Mouse (Mus musculus) layer of hippocampus, adult 18-20 months (tissue): ENCODE measurements around the gene Nup205. TPM values are rescaled to one million over a fixed set of nuclear protein-coding genes. Genes with fewer than 3 reads are reported as not detected.
"Not testable (repeated sequence)": the region's sequence is repeated elsewhere in the genome, so short reads cannot be mapped to it uniquely, and the experiment has no call there.

Source experiments
- DNase-seq, 2 experiments: peaks; one replicate each; pipeline ENCODE4 v3.0.0; 2022; ENCODE audit warnings: low spot score in 2 of 2
- long read RNA-seq: library from polyadenylated mRNA; stranded (forward); transcript quantifications from one replicate; pipeline ENCODE4 v2.0.0, GENCODE M21; 2021
- total RNA-seq, 2 experiments: library from RNA; stranded (reverse); gene quantifications; 2 replicates each; pipeline ENCODE4 v1.2.3; 2021

The Nup205 gene
- 10 to 100 TPM; 28.1 to 32.0 TPM for total RNA-seq
- long read RNA-seq, full-length matches to known transcripts, result 5 of 19 reads
- long read RNA-seq, partial matches to known transcripts, result 5 of 19 reads
- long read RNA-seq, other reads (novel, unspliced or antisense), result 9 of 19 reads

- DNase-seq, result peak; percentile 78 to 90
Observed at GRCm38 (mm10) chr6:35176979-35177649, at the start of gene Nup205. Nup205 (plus strand) TSS chr6:35177421.

GRCm38 (mm10) chr6:35132806-35133205 is 44.4 kb upstream of the Nup205 start:
- peak in 1 of 2 experiments; percentile 16 for DNase-seq

GRCm38 (mm10) chr6:35133246-35133578 is 44.0 kb upstream of the Nup205 start:
- DNase-seq, result no peak

- DNase-seq, result peak; percentile 99
Observed at GRCm38 (mm10) chr6:35133579-35134488, 43.4 kb upstream of the Nup205 start, which contains the start of gene Cnot4. Cnot4 (minus strand) TSS chr6:35133724.

- no peak for DNase-seq
Observed at GRCm38 (mm10) chr6:35134844-35135243, 42.4 kb upstream of the Nup205 start.

GRCm38 (mm10) chr6:35140351-35140750 is 36.9 kb upstream of the Nup205 start:
- DNase-seq, result no peak

GRCm38 (mm10) chr6:35145569-35145968 is 31.7 kb upstream of the Nup205 start:
- DNase-seq, result no peak

GRCm38 (mm10) chr6:35147726-35148422 is 29.3 kb upstream of the Nup205 start:
- DNase-seq, result no peak

- DNase-seq, result no peak
Observed at GRCm38 (mm10) chr6:35154540-35154939, 22.7 kb upstream of the Nup205 start.

GRCm38 (mm10) chr6:35169250-35169649 is 8.0 kb upstream of the Nup205 start:
- DNase-seq, result no peak

GRCm38 (mm10) chr6:35172028-35172427 is 5.2 kb upstream of the Nup205 start:
- not testable (repeated sequence) for DNase-seq

- no peak for DNase-seq
Observed at GRCm38 (mm10) chr6:35173181-35173580, 4.0 kb upstream of the Nup205 start.

- no peak for DNase-seq
Observed at GRCm38 (mm10) chr6:35177650-35178272, 540 bp downstream of the Nup205 start.

GRCm38 (mm10) chr6:35179299-35179698 is 2.1 kb downstream of the Nup205 start:
- not testable (repeated sequence) for DNase-seq

GRCm38 (mm10) chr6:35184781-35185180 is 7.6 kb downstream of the Nup205 start:
- no peak for DNase-seq

- DNase-seq, result no peak
Observed at GRCm38 (mm10) chr6:35191198-35191597, 14.0 kb downstream of the Nup205 start.

- peak in 1 of 2 experiments; percentile 59 for DNase-seq
Observed at GRCm38 (mm10) chr6:35225696-35226095, 48.5 kb downstream of the Nup205 start.

- DNase-seq, result peak in 1 of 2 experiments; percentile 13
Observed at GRCm38 (mm10) chr6:35229415-35229814, 52.2 kb downstream of the Nup205 start.

- DNase-seq, result no peak
Observed at GRCm38 (mm10) chr6:35236108-35236785, 59.0 kb downstream of the Nup205 start.

GRCm38 (mm10) chr6:35243252-35243651 is 66.0 kb downstream of the Nup205 start:
- no peak for DNase-seq
